Mouse (Mus musculus): ENCODE data around the gene Ank3. TPM values are rescaled to one million over a fixed set of nuclear protein-coding genes. Genes with fewer than 3 reads are reported as not detected.

Gene Ank3
- polyA plus RNA-seq, 1 experiment, result 1.2 TPM

- Histone ChIP-seq H3K27ac (ENCODE audit: insufficient read depth, low read length) (no peak overlapping the region), H3K4me1 (ENCODE audit: control insufficient read depth, insufficient read depth, insufficient read length) (no peaks in the 10 kb centered on the region), H3K4me3 (ENCODE audit: extremely low read depth, insufficient read depth, insufficient read length) (no peak overlapping the region), H3K36me3 (ENCODE audit: control insufficient read depth, insufficient read depth, low read length) (no peaks in the 10 kb centered on the region), H3K27me3 (ENCODE audit: control insufficient read depth, insufficient read depth, low read length) (no peaks in the 10 kb centered on the region)
- 60% methylated on average over 4 of the region's 4 CpGs for WGBS
- DNase-seq (ENCODE audit: low read depth in 1 of 2, low spot score in 2 of 2), result no peak
- no peak for TF ChIP-seq CTCF (IDR thresholded peaks at IDR 0.05; ENCODE audit: extremely low read depth, insufficient read depth, insufficient read length, insufficient replicate concordance)
- TF ChIP-seq POLR2A (IDR thresholded peaks at IDR 0.05; ENCODE audit: low read depth, low read length), result no peak
Measured at GRCm38 (mm10) chr10:69716907-69717306, 318.3 kb downstream of the Ank3 start.

GRCm38 (mm10) chr10:69719421-69719820, 320.8 kb downstream of the Ank3 start:
- DNase-seq (ENCODE audit: low read depth in 1 of 2, low spot score in 2 of 2), result no peak
- no peak overlapping the region; the same call in 1 of the 2 replicates for H3K4me3 ChIP-seq (ENCODE audit: extremely low read depth, insufficient read depth, insufficient read length)
- no peaks in the 10 kb centered on the region for H3K4me1 ChIP-seq (ENCODE audit: control insufficient read depth, insufficient read depth, insufficient read length)
- H3K27ac ChIP-seq (ENCODE audit: insufficient read depth, low read length), result no peak overlapping the region
- 82% methylated on average over 5 of the region's 5 CpGs for WGBS
- H3K27me3 ChIP-seq (ENCODE audit: control insufficient read depth, insufficient read depth, low read length), result no peaks in the 10 kb centered on the region
- TF ChIP-seq CTCF (IDR thresholded peaks at IDR 0.05; ENCODE audit: extremely low read depth, insufficient read depth, insufficient read length, insufficient replicate concordance) (no peak), POLR2A (IDR thresholded peaks at IDR 0.05; ENCODE audit: low read depth, low read length) (no peak)
- H3K36me3 ChIP-seq (ENCODE audit: control insufficient read depth, insufficient read depth, low read length), result no peaks in the 10 kb centered on the region

GRCm38 (mm10) chr10:69719901-69720415, 321.4 kb downstream of the Ank3 start:
- Histone ChIP-seq H3K4me3 (ENCODE audit: extremely low read depth, insufficient read depth, insufficient read length) (no peak overlapping the region), H3K4me1 (ENCODE audit: control insufficient read depth, insufficient read depth, insufficient read length) (no peaks in the 10 kb centered on the region), H3K27me3 (ENCODE audit: control insufficient read depth, insufficient read depth, low read length) (no peaks in the 10 kb centered on the region), H3K36me3 (ENCODE audit: control insufficient read depth, insufficient read depth, low read length) (no peaks in the 10 kb centered on the region), H3K27ac (ENCODE audit: insufficient read depth, low read length) (no peak overlapping the region)
- TF ChIP-seq CTCF (IDR thresholded peaks at IDR 0.05; ENCODE audit: extremely low read depth, insufficient read depth, insufficient read length, insufficient replicate concordance), result no peak
- no peak for TF ChIP-seq POLR2A (IDR thresholded peaks at IDR 0.05; ENCODE audit: low read depth, low read length)
- 81% methylated on average over 12 of the region's 12 CpGs for WGBS
- DNase-seq (ENCODE audit: low read depth in 1 of 2, low spot score in 2 of 2), result no peak

- TF ChIP-seq POLR2A (IDR thresholded peaks at IDR 0.05; ENCODE audit: low read depth, low read length) (no peak), CTCF (IDR thresholded peaks at IDR 0.05; ENCODE audit: extremely low read depth, insufficient read depth, insufficient read length, insufficient replicate concordance) (no peak)
- 93% methylated on average over 10 of the region's 10 CpGs for WGBS
- no peak for DNase-seq (ENCODE audit: low read depth in 1 of 2, low spot score in 2 of 2)
Measured at GRCm38 (mm10) chr10:69720452-69720851, 321.9 kb downstream of the Ank3 start.

GRCm38 (mm10) chr10:69720899-69721490, 322.4 kb downstream of the Ank3 start:
- Histone ChIP-seq H3K36me3 (ENCODE audit: control insufficient read depth, insufficient read depth, low read length) (no peaks in the 10 kb centered on the region), H3K4me1 (ENCODE audit: control insufficient read depth, insufficient read depth, insufficient read length) (no peaks in the 10 kb centered on the region), H3K27me3 (ENCODE audit: control insufficient read depth, insufficient read depth, low read length) (no peaks in the 10 kb centered on the region), H3K4me3 (ENCODE audit: extremely low read depth, insufficient read depth, insufficient read length) (no peak overlapping the region), H3K27ac (ENCODE audit: insufficient read depth, low read length) (no peak overlapping the region)
- TF ChIP-seq POLR2A (IDR thresholded peaks at IDR 0.05; ENCODE audit: low read depth, low read length) (no peak), CTCF (IDR thresholded peaks at IDR 0.05; ENCODE audit: extremely low read depth, insufficient read depth, insufficient read length, insufficient replicate concordance) (no peak)
- WGBS, result 54% methylated on average over 6 of the region's 6 CpGs
- DNase-seq (ENCODE audit: low read depth in 1 of 2, low spot score in 2 of 2), result no peak

More at GRCm38 (mm10) chr10:69720452-69720851, 321.9 kb downstream of the Ank3 start:
- Histone ChIP-seq H3K4me1 (ENCODE audit: control insufficient read depth, insufficient read depth, insufficient read length) (no peaks in the 10 kb centered on the region), H3K27me3 (ENCODE audit: control insufficient read depth, insufficient read depth, low read length) (no peaks in the 10 kb centered on the region), H3K27ac (ENCODE audit: insufficient read depth, low read length) (no peak overlapping the region), H3K36me3 (ENCODE audit: control insufficient read depth, insufficient read depth, low read length) (no peaks in the 10 kb centered on the region), H3K4me3 (ENCODE audit: extremely low read depth, insufficient read depth, insufficient read length) (no peak overlapping the region)

- Histone ChIP-seq H3K27ac (ENCODE audit: insufficient read depth, low read length) (no peak overlapping the region), H3K4me1 (ENCODE audit: control insufficient read depth, insufficient read depth, insufficient read length) (no peaks in the 10 kb centered on the region), H3K27me3 (ENCODE audit: control insufficient read depth, insufficient read depth, low read length) (no peaks in the 10 kb centered on the region), H3K4me3 (ENCODE audit: extremely low read depth, insufficient read depth, insufficient read length) (no peak overlapping the region), H3K36me3 (ENCODE audit: control insufficient read depth, insufficient read depth, low read length) (no peaks in the 10 kb centered on the region)
- WGBS, result 94% methylated on average over 4 of the region's 4 CpGs
- TF ChIP-seq POLR2A (IDR thresholded peaks at IDR 0.05; ENCODE audit: low read depth, low read length) (no peak), CTCF (IDR thresholded peaks at IDR 0.05; ENCODE audit: extremely low read depth, insufficient read depth, insufficient read length, insufficient replicate concordance) (no peak)
- DNase-seq (ENCODE audit: low read depth in 1 of 2, low spot score in 2 of 2), result no peak
Measured at GRCm38 (mm10) chr10:69724159-69724558, 325.6 kb downstream of the Ank3 start.

GRCm38 (mm10) chr10:69725078-69725477, 326.5 kb downstream of the Ank3 start:
- TF ChIP-seq POLR2A (IDR thresholded peaks at IDR 0.05; ENCODE audit: low read depth, low read length) (no peak), CTCF (IDR thresholded peaks at IDR 0.05; ENCODE audit: extremely low read depth, insufficient read depth, insufficient read length, insufficient replicate concordance) (no peak)

More at GRCm38 (mm10) chr10:69725078-69725477, 326.5 kb downstream of the Ank3 start:
- Histone ChIP-seq H3K4me1 (ENCODE audit: control insufficient read depth, insufficient read depth, insufficient read length) (no peaks in the 10 kb centered on the region), H3K27me3 (ENCODE audit: control insufficient read depth, insufficient read depth, low read length) (no peaks in the 10 kb centered on the region), H3K27ac (ENCODE audit: insufficient read depth, low read length) (no peak overlapping the region), H3K36me3 (ENCODE audit: control insufficient read depth, insufficient read depth, low read length) (no peaks in the 10 kb centered on the region), H3K4me3 (ENCODE audit: extremely low read depth, insufficient read depth, insufficient read length) (no peak overlapping the region)
- 91% methylated on average over 14 of the region's 14 CpGs for WGBS
- no peak for DNase-seq (ENCODE audit: low read depth in 1 of 2, low spot score in 2 of 2)

All from spleen, adult 2 months (tissue).